In genomic region chr12:85284331-85284730, GRCm38 (mm10) we compare ENCODE assay signal across 24 mouse cellular contexts.
"Had no signal": no experiment of that assay in that cellular context is flagged by ENCODE, and none has a peak within 500 bp of the region (broad histone marks: within the 10 kb centered on the region; RNA-seq: fewer than 3 reads in every experiment).

No protein-coding gene starts in this region.

- H3K36me3 ChIP-seq: heart, embryonic 13.5 days; heart, embryonic 15.5 days; hindbrain, embryonic 10.5 days; hindbrain, embryonic 12.5 days; hindbrain, embryonic 15.5 days; limb, embryonic 13.5 days; limb, embryonic 15.5 days; liver, embryonic 13.5 days had no signal

- DNase-seq: gastrocnemius, postnatal 14 days; gastrocnemius, postnatal 36 days; heart, adult 2 months; heart, postnatal 4 days; kidney, adult 11 months; kidney, adult 2 months; kidney, adult 9 months; kidney, postnatal 10 days; kidney, postnatal 25 days; kidney, postnatal 4 days; left cerebral cortex, postnatal 4 days; liver, embryonic 13.5 days had no signal

- H3K4me2 ChIP-seq: heart, embryonic 11.5 days; heart, embryonic 13.5 days; heart, embryonic 15.5 days; hindbrain, embryonic 12.5 days; hindbrain, embryonic 15.5 days; limb, embryonic 13.5 days; limb, embryonic 15.5 days; liver, embryonic 13.5 days had no signal

- H3K9me3 ChIP-seq: heart, embryonic 13.5 days; heart, embryonic 15.5 days; hindbrain, embryonic 10.5 days; hindbrain, embryonic 12.5 days; hindbrain, embryonic 15.5 days; limb, embryonic 13.5 days; limb, embryonic 15.5 days; liver, embryonic 13.5 days had no signal

- H3K9ac ChIP-seq: heart, embryonic 13.5 days; heart, embryonic 15.5 days; hindbrain, embryonic 12.5 days; hindbrain, embryonic 15.5 days; limb, embryonic 13.5 days; limb, embryonic 15.5 days; liver, embryonic 13.5 days had no signal

- ATAC-seq: hindbrain, postnatal 0 days; intestine, embryonic 16.5 days had no signal

- H3K4me3 ChIP-seq: heart, adult 2 months; heart, embryonic 13.5 days; heart, embryonic 15.5 days; hindbrain, embryonic 10.5 days; hindbrain, embryonic 12.5 days; hindbrain, embryonic 15.5 days; layer of hippocampus, adult 2 months; left cerebral cortex, adult 2 months; limb, embryonic 13.5 days; limb, embryonic 15.5 days; liver, embryonic 13.5 days had no signal

- H3K27me3 ChIP-seq: heart, embryonic 15.5 days; hindbrain, embryonic 15.5 days; limb, embryonic 13.5 days; limb, embryonic 15.5 days had no signal

- H3K27ac ChIP-seq: heart, adult 2 months; heart, embryonic 13.5 days; heart, embryonic 15.5 days; hindbrain, embryonic 10.5 days; hindbrain, embryonic 12.5 days; hindbrain, embryonic 15.5 days; hindbrain, postnatal 0 days; layer of hippocampus, adult 2 months; left cerebral cortex, adult 2 months; limb, embryonic 13.5 days; limb, embryonic 15.5 days; liver, embryonic 13.5 days had no signal
